Mouse (Mus musculus): ENCODE data around the gene Mlf2.
A peak's percentile ranks its signal among the peaks of the same experiment; 100 is the strongest.
"Not testable (repeated sequence)": the region's sequence is repeated elsewhere in the genome, so short reads cannot be mapped to it uniquely, and the experiment has no call there.

The Mlf2 gene

DNA sequence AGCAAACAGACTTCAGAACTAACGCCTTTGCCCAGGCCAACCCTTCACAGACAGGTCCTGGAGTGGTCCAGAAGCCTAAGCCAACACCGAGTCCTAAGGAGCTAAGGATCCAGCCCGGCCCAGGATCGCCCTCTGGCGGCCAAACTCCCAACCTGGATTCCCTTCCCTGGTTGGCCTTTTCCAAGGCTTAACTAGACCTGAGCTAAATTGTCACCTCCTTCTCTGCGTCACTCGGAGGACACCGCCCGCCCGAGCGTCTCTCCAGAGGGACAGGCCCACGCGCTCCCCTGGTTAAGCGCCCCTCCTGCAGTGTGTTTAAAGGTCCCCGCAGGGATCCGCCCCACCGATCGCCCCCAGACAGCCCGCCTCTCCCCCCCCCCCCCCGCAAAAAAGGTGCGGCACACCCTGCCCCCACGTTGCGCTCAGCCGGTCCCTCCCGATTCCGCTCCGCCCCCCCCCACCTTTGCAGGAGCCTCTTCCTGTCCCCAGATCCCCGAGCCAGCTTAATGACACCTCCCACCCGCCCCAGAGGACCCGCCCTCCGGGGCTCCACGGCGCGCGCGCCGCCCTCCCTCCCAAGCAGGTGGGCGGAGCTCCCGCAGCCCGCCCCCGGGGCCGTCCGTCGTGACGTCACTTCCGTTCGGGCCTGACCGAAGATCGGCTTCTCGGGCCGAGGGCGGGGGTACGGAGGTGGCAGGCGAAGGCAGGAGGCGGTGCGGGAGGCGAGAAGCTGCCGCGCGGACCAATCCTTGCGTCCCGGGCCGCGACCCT lies at the start of gene Mlf2:
Gene Mlf2 (plus strand): TSS at position 633 of the 771 bp plus-strand sequence.
- DNase-seq, result peak; percentile 98

DNA sequence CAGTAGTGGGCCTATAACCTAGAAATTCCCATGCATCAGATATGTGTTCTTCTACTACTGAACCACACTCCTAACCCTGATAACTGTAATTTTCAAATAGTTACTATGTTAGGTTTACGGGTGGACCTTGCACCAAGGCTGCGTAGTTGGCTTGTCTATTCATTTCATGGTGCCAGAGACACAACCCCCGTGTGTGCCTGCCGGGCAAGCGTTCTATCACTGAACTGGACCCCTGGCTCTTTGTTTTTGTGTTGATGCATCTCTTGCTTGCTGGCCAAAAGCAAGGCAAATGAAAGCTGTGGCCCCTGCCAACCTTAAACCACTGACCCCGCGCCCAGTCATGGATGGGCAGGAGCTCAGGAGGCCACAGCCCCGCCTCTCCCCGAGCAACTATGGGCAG lies 49.4 kb upstream of the Mlf2 start:
- no peak for DNase-seq

- no peak for DNase-seq
Observed at GRCm38 (mm10) chr6:124883351-124883750, 47.8 kb upstream of the Mlf2 start.

DNA sequence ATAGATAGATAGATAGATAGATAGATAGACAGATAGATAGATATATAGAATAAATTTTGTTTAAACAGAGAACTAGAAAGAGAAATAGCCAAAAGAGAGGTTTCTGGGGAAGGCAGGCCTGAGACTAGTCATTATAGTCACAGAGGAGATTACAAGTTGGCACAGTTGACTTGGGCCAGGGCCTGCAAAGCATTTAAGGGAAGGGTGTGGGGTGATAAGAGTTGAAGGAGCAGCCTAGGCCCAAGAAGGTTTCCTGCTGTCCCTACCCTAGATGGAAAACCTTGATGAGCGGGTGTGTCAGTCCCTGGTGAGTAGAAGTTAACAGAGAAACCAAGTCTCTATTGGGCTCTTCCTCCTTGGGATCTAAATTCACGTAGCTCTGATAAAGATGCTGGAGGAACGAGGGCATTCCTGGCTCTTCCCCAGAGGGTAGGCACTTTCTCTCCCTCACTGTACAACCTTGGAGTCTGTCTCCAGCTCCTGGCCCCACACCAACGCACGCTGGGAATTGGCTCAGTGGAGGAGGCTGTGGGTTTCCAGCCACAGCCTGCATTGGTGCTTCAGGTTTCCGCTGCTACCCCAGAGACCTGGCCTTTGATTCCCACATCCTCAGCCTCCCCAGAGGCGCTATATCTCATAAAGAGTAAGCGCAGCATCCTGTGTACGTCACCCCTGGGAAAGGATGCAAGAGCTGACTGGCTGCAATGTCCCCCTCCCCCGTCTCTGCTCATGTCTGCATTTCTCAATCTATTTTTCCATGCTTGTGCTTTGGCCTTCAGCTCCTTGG lies 46.3 kb upstream of the Mlf2 start:
- no peak for DNase-seq

DNA sequence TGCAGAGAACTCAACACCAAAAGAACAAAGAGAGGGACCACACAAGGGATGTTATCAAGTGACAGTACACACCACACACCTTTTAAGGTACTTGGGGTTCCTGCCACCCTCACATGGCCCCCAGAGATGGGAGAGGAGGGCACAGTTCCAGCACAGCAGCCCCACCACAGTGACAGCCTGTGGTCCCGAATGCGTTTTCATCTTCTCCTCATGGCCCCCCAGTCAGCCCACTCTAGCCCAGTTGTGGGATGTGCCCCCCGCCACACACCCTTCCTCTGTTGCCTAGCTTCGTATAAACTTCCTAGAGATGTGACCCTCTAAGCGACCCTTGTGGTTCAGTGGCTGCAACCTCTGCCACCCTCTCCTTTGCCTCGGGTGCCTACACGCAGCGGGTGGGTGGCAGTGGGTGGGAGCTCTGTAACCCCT lies 45.2 kb upstream of the Mlf2 start:
- no peak for DNase-seq

- no peak for DNase-seq
Observed at GRCm38 (mm10) chr6:124887986-124888385, 43.2 kb upstream of the Mlf2 start, which contains the start of gene Cd4. Cd4 (minus strand) TSS chr6:124888221.

- DNase-seq, result no peak
Observed at GRCm38 (mm10) chr6:124888555-124889125, 42.5 kb upstream of the Mlf2 start.

DNA sequence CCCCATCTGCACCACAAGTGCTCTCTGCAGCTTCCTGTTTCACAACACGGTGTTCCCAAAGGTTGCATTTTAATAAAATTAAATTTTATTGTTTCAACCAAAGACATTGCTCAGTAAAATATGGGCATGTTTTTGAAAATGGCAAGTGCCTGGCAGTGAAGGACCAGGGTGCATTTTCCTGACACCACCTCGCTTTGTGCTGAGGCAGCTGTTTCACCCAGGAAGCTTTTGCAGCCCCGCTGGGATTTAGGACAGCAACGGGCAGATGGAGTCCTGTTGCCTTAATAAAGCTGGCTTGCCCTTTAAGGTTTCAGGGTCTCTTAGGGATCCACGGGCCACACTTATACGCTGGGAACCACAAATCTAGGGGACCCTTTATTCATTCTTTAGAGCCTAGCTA lies 40.2 kb upstream of the Mlf2 start:
- no peak for DNase-seq

- DNase-seq, result not testable (repeated sequence)
Observed at GRCm38 (mm10) chr6:124894113-124894512, 37.1 kb upstream of the Mlf2 start.

- no peak for DNase-seq
Observed at GRCm38 (mm10) chr6:124898359-124898758, 32.8 kb upstream of the Mlf2 start.

GRCm38 (mm10) chr6:124900056-124900800 lies 31.0 kb upstream of the Mlf2 start:
- no peak for DNase-seq

DNA sequence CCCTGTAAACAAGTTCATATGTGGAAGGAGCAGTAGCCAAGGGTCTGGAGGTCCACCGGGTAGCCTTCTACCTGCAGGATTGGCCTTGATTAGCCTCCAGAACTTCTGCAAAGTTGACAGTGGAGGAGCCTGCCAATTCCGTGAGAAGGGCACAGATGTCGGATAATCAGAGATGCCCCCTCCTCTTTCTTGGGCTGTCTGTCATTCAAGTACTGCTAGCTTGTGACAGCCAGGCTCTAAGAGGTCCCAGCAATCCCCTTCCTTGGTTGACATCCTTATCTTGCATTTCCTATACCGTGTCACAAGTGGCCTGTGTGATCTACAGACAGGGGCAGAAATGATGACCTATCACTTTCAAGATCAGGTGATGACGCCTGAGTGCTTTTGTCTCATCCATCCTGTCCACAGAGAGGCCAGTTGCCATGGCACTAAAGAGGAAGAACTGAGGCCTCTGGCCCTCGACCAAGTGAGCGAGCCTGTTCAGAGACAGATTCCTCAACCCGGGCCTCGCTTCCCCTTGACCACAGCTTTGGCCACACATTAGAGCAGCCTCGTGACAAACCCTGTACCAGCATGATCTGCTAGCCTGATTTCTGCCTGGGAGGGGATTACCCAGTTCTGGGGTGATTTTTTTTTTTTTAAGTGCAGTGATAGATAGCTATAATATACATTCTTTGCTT lies 30.2 kb upstream of the Mlf2 start:
- DNase-seq, result peak; percentile 91

DNA sequence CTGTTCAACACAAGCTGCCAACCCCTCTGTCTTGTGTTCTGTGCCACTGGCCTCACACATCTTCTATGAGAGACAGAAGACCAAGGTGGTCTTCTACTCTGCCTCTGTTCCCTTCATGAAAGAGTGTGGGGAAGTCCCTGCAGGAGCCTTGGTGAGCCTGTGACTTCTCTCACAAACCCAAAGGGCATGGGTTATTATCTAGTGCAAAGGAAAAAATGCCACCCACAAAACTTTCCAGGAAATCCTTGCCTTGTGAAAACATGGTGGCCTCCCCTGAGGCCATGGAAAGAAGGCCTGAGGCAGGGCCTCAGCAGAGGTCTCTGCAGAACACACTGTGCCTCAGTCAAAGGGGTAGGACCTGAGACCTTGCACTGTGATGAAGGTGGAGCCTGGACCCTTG lies 29.3 kb upstream of the Mlf2 start:
- no peak for DNase-seq

- peak; percentile 91 for DNase-seq
Observed at GRCm38 (mm10) chr6:124903580-124904151, 27.5 kb upstream of the Mlf2 start.

GRCm38 (mm10) chr6:124904161-124904981 lies 26.8 kb upstream of the Mlf2 start:
- peak; percentile 88 for DNase-seq

DNA sequence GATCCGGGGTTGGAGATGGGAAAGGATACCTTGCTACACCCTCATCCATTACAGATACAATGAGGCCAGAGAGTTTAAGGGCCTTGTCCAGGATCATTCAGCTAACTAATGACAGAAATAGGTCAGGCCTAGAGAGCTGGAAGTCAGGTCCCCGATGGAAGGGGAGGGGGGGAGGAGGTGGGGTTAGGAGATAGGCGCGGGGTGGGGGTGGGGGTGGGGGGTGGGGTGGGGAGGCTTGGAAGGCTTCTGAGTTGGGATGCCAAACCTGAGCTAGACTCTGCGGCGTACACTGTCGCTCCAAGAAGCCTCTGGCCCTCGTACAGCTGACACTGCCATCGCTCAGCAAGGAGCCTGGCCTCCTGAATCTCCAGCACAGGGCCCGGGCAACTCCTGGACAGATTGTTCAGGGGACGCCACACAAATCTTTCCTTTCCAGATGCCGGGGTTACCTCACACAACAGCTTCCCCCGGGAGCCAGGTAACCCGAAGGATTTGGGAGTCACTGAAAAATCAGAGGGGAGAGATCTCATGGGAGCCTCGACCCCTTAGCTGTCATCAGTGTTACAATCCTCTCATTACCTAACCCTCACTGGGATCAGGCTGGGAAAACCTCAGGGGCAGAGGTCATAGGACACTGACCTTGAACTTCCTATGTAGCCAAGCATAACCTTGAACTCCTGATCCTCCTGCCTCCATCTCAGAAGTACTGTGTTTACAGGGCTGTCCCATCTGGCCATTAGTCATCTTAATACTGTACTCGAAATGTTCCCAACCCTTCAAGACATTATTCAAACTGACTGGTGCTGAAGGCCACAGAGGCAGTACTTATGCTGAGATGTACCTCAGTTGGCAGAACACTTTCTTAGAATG lies 26.0 kb upstream of the Mlf2 start:
- no peak for DNase-seq

DNA sequence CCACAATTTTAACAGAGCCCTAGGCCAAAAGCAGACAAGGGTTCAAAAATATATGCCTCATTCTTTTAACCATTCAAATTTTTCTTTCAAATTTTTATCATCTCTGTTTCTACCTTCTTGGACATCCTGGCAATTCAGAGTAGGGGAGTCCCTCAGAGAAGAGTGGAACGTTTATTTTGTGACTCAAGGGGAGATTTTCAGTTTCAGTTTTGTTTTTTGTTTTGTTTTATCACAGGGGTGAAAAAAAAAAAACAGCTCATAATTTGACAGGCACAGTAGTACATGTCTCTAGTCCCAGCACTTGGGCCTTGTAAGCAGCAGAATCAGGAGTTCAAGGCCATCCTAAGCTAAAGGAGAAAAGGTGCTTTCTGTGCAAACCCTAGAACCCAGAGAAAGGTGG lies 23.4 kb upstream of the Mlf2 start:
- DNase-seq, result no peak

- DNase-seq, result no peak
Observed at GRCm38 (mm10) chr6:124910032-124910431, 21.2 kb upstream of the Mlf2 start.

DNA sequence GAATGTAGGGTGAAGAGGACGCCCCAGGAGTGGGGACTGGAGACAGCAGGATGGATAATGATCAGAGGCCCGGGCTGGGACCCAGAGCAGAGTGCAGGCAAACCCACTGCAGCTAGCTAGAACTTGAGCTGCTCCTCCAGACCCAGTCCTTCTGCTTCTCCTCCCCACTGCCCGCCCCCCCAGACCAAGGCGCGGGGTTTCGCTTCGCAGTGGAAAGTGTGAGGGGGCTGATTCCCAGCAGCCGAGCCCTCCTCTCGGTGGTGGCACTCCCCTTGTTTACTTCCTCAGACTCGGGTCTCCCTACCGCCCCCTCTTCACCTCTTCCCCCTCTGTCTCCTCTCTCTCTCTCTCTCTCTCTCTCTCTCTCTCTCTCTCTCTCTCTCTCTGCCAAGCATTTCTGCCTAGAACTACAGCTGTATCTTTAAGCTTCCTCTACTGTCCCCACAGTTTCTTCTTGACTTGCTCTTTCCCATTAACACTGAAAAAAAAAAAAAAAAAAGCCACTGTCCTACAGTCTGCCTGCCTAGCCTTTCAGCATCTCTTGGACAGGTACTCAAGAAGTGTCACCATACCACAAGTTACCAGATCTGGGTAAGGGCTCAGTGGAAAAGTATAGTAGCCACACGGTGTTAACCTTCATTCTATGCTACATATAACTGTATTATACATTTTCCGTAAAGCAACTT lies 19.5 kb upstream of the Mlf2 start, which contains the start of gene Lag3:
Gene Lag3 (minus strand): TSS at position 173 of the 686 bp plus-strand sequence.
- DNase-seq, result no peak
